Mouse (Mus musculus) c-Kit-positive CD71-positive TER-119-positive erythroid progenitor cells, embryonic 14.5 days (primary cell): ENCODE measurements around the gene Olfml2a.

Experiments used
- DNase-seq: peaks from one replicate; pipeline ENCODE4 v3.0.0-alpha.2; 2013; ENCODE audit warnings: low spot score

The Olfml2a gene

GRCm38 (mm10) chr2:38938007-38938406 is 6.2 kb downstream of the Olfml2a start:
- DNase-seq = no peak

GRCm38 (mm10) chr2:38939047-38939446 is 7.3 kb downstream of the Olfml2a start:
- no peak for DNase-seq

- no peak for DNase-seq
Measured at GRCm38 (mm10) chr2:38941426-38941825, 9.6 kb downstream of the Olfml2a start.

- no peak for DNase-seq
Measured at GRCm38 (mm10) chr2:38941898-38942297, 10.1 kb downstream of the Olfml2a start.

DNA sequence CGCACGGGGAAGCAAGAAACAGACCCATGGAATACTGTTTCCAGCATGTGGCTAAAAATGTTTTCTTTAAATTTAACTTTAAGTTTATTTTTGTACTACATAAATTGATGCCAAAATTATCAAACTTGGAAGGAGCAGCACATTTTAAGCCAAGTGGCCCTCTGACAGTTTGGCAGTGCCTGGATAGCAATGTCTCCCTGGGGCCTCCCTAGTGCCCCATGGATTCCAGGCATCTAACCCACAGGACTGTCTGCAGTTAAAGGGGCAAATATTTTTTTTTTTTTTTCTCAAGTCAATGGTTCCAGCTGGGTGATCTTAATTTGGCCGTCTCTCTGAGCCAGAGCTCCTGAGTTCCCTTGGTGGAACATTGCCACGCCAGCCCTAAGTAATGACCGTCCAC is 11.4 kb downstream of the Olfml2a start:
- DNase-seq = no peak

DNA sequence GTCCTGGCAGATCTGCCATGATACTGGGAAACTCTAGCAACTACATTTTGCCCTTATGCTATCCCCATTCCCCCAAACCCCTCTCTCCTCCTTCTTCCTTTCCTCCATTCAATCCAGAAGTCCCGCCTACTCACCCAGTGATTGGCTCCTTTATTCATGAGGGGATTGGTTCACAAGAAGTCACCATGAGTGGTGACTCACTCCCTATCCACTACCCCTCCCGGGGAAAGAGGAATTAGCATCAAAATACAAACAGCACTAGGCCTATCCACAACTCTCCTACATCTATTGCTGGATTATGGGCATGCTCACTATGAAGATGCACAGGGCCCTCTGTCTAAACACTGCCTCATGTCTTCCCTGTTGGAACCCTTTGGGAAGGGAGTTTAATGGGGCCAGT is 12.2 kb downstream of the Olfml2a start:
- DNase-seq = no peak

- no peak for DNase-seq
Measured at GRCm38 (mm10) chr2:38944460-38945161, 12.8 kb downstream of the Olfml2a start.

GRCm38 (mm10) chr2:38947566-38947965 is 15.8 kb downstream of the Olfml2a start:
- DNase-seq = no peak

DNA sequence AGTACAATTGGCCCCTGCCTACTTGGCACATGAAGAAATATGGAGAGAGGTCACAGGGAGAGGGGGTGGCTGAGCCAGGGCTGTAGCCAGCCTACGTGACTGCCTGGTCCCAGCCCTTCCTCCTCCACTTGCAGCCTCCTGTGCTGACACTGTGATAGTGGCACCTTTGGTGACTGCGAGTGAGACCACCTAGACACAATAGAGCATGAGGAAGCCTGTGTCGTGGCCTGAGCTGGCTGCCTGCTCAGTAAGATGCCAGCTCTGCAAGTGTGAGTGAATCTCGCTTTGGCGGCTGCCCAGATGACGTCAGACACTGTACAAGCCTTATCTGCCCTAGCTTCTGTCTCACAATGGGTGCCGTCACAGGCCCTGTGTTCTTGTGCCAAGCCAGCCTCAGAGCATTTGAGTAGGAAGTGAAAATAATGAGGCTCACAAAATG is 18.5 kb downstream of the Olfml2a start:
- peak; percentile 65 for DNase-seq

GRCm38 (mm10) chr2:38953152-38953883 is 21.5 kb downstream of the Olfml2a start:
- DNase-seq = no peak

- no peak for DNase-seq
Measured at GRCm38 (mm10) chr2:38956062-38956461, 24.3 kb downstream of the Olfml2a start.

DNA sequence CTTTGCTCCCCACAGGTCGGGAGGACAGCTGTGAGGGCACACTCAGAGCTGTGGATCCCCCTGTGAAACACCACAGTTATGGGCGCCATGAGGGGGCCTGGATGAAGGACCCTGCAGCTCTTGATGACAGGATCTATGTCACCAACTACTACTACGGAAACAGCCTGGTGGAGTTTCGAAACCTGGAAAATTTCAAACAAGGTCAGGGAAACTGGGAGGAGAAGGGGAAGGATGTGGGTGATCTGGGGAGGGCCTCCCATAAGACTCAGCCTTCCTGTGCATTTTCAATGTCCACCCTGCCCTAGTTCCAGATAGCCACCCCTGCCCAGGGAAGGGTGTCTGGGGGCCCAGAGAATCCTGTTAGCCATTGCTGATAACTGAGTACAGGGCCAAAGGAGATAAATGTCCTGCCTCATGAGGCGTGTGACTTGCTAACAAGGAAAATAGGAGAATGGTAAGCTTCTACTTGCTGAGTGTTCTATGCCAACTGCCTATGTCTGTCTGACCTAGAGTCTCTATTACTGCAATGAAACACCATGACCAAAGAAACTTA is 26.0 kb downstream of the Olfml2a start:
- DNase-seq = no peak

DNA sequence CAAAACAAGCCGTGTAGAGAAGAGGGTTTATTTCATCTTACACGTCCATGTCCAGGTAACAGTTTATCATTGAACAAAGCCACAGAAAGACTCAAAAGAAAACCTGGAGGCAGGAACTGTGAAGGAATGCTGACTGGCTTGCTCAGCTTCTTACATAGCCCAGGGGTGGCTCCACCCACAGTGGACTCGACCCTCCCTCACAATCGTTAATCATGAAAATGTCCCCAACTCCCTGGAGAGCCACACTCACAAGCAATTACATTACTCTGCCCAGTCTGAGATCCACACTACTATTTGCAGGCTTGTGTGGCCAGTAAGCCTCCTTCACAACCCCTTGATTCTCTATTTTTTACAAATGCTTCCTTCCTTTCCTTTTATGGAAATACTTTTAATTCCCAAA is 32.4 kb downstream of the Olfml2a start:
- DNase-seq = no peak

DNA sequence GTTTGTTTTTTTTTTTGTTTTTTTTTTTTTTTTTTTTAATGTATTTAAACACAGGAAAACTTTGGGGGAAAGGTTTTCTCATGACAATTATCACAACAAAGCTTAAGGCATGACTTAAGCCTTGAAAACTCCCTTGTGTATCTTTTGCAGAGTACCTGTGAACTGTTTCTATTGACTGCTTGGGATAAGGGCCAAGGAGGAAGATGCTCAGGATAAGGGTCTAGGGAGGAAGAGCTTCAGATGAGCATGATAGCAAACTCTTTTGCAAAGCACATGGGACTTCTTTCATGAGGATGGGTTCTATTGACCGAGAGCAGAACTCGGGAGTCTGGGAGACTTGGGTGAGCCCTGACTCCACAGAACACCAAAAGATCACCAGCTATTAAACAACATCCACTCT is 37.9 kb downstream of the Olfml2a start:
- no peak for DNase-seq

- DNase-seq = peak; percentile 75
Measured at GRCm38 (mm10) chr2:38970057-38970456, 38.3 kb downstream of the Olfml2a start.

GRCm38 (mm10) chr2:38973223-38973622 is 41.4 kb downstream of the Olfml2a start:
- no peak for DNase-seq

- no peak for DNase-seq
Measured at GRCm38 (mm10) chr2:38973701-38974100, 41.9 kb downstream of the Olfml2a start.

DNA sequence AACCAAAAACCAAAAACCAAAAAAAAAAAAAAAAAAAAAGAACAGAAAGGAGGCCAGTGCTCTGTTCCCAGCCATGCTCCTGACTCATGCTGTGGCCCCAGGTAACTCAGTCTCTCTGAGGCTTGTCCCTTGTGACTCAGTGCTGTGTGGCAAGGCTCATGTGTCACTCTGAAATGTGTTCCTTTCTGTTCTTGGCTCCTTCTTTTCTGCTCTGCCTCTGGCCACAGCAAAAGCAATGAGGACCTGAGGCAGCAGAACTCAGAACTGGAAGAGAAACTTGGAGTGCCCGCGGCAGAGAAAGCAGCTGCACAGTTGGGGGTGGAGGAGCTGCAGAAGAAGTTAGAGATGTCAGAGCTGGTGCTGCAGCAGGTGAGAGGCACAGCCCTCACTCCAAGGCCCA is 42.4 kb downstream of the Olfml2a start:
- DNase-seq = no peak

GRCm38 (mm10) chr2:38975181-38975580 is 43.4 kb downstream of the Olfml2a start:
- no peak for DNase-seq

GRCm38 (mm10) chr2:38975941-38976805 is 44.4 kb downstream of the Olfml2a start:
- DNase-seq = no peak

GRCm38 (mm10) chr2:38977837-38978236 is 46.1 kb downstream of the Olfml2a start:
- DNase-seq = no peak

GRCm38 (mm10) chr2:38983456-38983855 is 51.7 kb downstream of the Olfml2a start:
- DNase-seq = no peak
